Mouse (Mus musculus) myocyte (in vitro differentiated cells): ENCODE measurements around the gene Faim.

ENCODE experiments used
- CEBPB ChIP-seq: IDR thresholded peaks from 2 replicates; pipeline ENCODE4 v1.6.1; 2011; ENCODE audit warnings: mild to moderate bottlenecking, moderate library complexity; ENCODE audit not compliant: poor library complexity, insufficient read depth, severe bottlenecking
- E2F4 ChIP-seq: IDR thresholded peaks from one replicate; pipeline ENCODE4 v1.6.1; 2011; ENCODE audit warnings: mild to moderate bottlenecking, control low read depth, moderate library complexity; ENCODE audit not compliant: insufficient read depth
- MAX ChIP-seq: IDR thresholded peaks from one replicate; pipeline ENCODE4 v1.6.1; 2011; ENCODE audit warnings: low read depth, mild to moderate bottlenecking, control low read depth
- MYOD1 ChIP-seq, 3 experiments: IDR thresholded peaks; one replicate each; pipeline ENCODE4 v1.6.1; 2011; ENCODE audit warnings: control low read depth in 2 of 3, low read depth in 2 of 3, mild to moderate bottlenecking in 2 of 3, moderate library complexity in 1 of 3; ENCODE audit not compliant: insufficient read length in 2 of 3, control insufficient read depth in 1 of 3
- POLR2A ChIP-seq: IDR thresholded peaks from one replicate; pipeline ENCODE4 v1.6.1; 2011; ENCODE audit warnings: low read depth, mild to moderate bottlenecking, control low read depth, moderate library complexity; ENCODE audit not compliant: insufficient read length
- POLR2AphosphoS2 ChIP-seq: IDR thresholded peaks from one replicate; pipeline ENCODE4 v1.6.1; 2011; ENCODE audit warnings: low read depth, control low read depth; ENCODE audit not compliant: insufficient read length
- TCF12 ChIP-seq: IDR thresholded peaks from one replicate; pipeline ENCODE4 v1.6.1; 2011; ENCODE audit warnings: mild to moderate bottlenecking, control low read depth; ENCODE audit not compliant: poor library complexity, insufficient read depth, severe bottlenecking
- TCF3 ChIP-seq: IDR thresholded peaks from one replicate; pipeline ENCODE4 v1.6.1; 2011; ENCODE audit warnings: low read depth, control low read depth; ENCODE audit not compliant: insufficient read length

GRCm38 (mm10) chr9:98976081-98976480, 10.1 kb upstream of the Faim start:
- TF ChIP-seq TCF12 = no peak
- TF ChIP-seq TCF3 = no peak
- no peak for TF ChIP-seq E2F4
- no peak for TF ChIP-seq POLR2A
- TF ChIP-seq MYOD1 (IDR thresholded peaks at IDR 0.05; ENCODE audit: control insufficient read depth in 1 of 3, insufficient read length in 2 of 3, low read depth in 2 of 3) = no peak
- TF ChIP-seq POLR2AphosphoS2 = no peak
- no peak for TF ChIP-seq MAX
- no peak for TF ChIP-seq CEBPB
